Mouse (Mus musculus) bone marrow macrophage, adult 2 months (primary cell): ENCODE data around the gene Smbd1.

ENCODE experiments used
- CTCF ChIP-seq: IDR thresholded peaks from 2 replicates; pipeline ENCODE4 v1.5.1; 2012; ENCODE audit warnings: low read depth, mild to moderate bottlenecking, low read length, moderate library complexity
- POLR2A ChIP-seq: IDR thresholded peaks from 2 replicates; pipeline ENCODE4 v1.6.1; 2012; ENCODE audit warnings: mild to moderate bottlenecking, low read depth, low read length, borderline replicate concordance

- no peak for TF ChIP-seq CTCF
- TF ChIP-seq POLR2A = no peak
Observed at GRCm38 (mm10) chr16:32829104-32829503, 18.8 kb upstream of the Smbd1 start.
